Mouse (Mus musculus) 3T3-L1 (cell line): ENCODE measurements around the gene Vsig10.
"Not testable (repeated sequence)": the region's sequence is repeated elsewhere in the genome, so short reads cannot be mapped to it uniquely, and the experiment has no call there.

ENCODE experiments used
- DNase-seq: peaks from one replicate; pipeline ENCODE4 v3.0.0-alpha.2; 2015; ENCODE audit warnings: low read depth, low spot score

The Vsig10 gene

GRCm38 (mm10) chr5:117318741-117319629 lies at the start of gene Vsig10:
Gene Vsig10 (plus strand): TSS chr5:117319083.
- DNase-seq = peak; percentile 51

GRCm38 (mm10) chr5:117269395-117269794 lies 49.5 kb upstream of the Vsig10 start:
- DNase-seq = no peak

- no peak for DNase-seq
Observed at GRCm38 (mm10) chr5:117271945-117272344, 46.9 kb upstream of the Vsig10 start.

GRCm38 (mm10) chr5:117274817-117275216 lies 44.1 kb upstream of the Vsig10 start:
- peak; percentile 57 for DNase-seq

- peak; percentile 42 for DNase-seq
Observed at GRCm38 (mm10) chr5:117277784-117278183, 41.1 kb upstream of the Vsig10 start.

- DNase-seq = peak; percentile 68
Observed at GRCm38 (mm10) chr5:117278809-117279668, 39.8 kb upstream of the Vsig10 start.

- peak; percentile 32 for DNase-seq
Observed at GRCm38 (mm10) chr5:117279669-117280050, 39.2 kb upstream of the Vsig10 start.

GRCm38 (mm10) chr5:117281536-117281935 lies 37.3 kb upstream of the Vsig10 start:
- peak; percentile 71 for DNase-seq

GRCm38 (mm10) chr5:117282360-117282759 lies 36.5 kb upstream of the Vsig10 start:
- peak; percentile 45 for DNase-seq

- peak; percentile 19 for DNase-seq
Observed at GRCm38 (mm10) chr5:117284029-117284428, 34.9 kb upstream of the Vsig10 start.

- DNase-seq = peak; percentile 27
Observed at GRCm38 (mm10) chr5:117284682-117285081, 34.2 kb upstream of the Vsig10 start.

GRCm38 (mm10) chr5:117285266-117285665 lies 33.6 kb upstream of the Vsig10 start:
- peak; percentile 59 for DNase-seq

- peak; percentile 51 for DNase-seq
Observed at GRCm38 (mm10) chr5:117286286-117286685, 32.6 kb upstream of the Vsig10 start.

GRCm38 (mm10) chr5:117286831-117287822 lies 31.8 kb upstream of the Vsig10 start, which contains the start of gene Pebp1:
Gene Pebp1 (minus strand): TSS chr5:117287625.
- peak; percentile 96 for DNase-seq

GRCm38 (mm10) chr5:117289646-117290045 lies 29.2 kb upstream of the Vsig10 start:
- DNase-seq = no peak

- DNase-seq = peak; percentile 13
Observed at GRCm38 (mm10) chr5:117290081-117290480, 28.8 kb upstream of the Vsig10 start.

GRCm38 (mm10) chr5:117291312-117291711 lies 27.6 kb upstream of the Vsig10 start:
- DNase-seq = peak; percentile 18

- DNase-seq = peak; percentile 25
Observed at GRCm38 (mm10) chr5:117292547-117292946, 26.3 kb upstream of the Vsig10 start.

- not testable (repeated sequence) for DNase-seq
Observed at GRCm38 (mm10) chr5:117293776-117294175, 25.1 kb upstream of the Vsig10 start.

- DNase-seq = no peak
Observed at GRCm38 (mm10) chr5:117295011-117295410, 23.9 kb upstream of the Vsig10 start.

- no peak for DNase-seq
Observed at GRCm38 (mm10) chr5:117302899-117303298, 16.0 kb upstream of the Vsig10 start.
